Mouse (Mus musculus) midbrain, embryonic 15.5 days (tissue): ENCODE data around the gene Tmem40. TPM values are rescaled to one million over a fixed set of nuclear protein-coding genes. Genes with fewer than 3 reads are reported as not detected.

Source experiments
- ATAC-seq: fragments of 200-750 bp; cut with Nextera tagmentation; replicated peaks from 2 replicates; pipeline ENCODE4 v1.8.0; 2017; ENCODE audit warnings: moderate TSS enrichment
- H3K27ac ChIP-seq: fragments of 300-500 bp; sonication (generic); 2 replicates; pipeline ENCODE4 v1.5.1; 2015; ENCODE audit warnings: mild to moderate bottlenecking, inconsistent platforms
- H3K27me3 ChIP-seq: fragments of 300-500 bp; sonication (generic); replicated peaks from 2 replicates; pipeline ENCODE4 v1.6.1; 2015; ENCODE audit warnings: inconsistent platforms
- H3K36me3 ChIP-seq: fragments of 300-500 bp; sonication (generic); replicated peaks from 2 replicates; pipeline ENCODE4 v1.6.1; 2015; ENCODE audit warnings: inconsistent platforms
- H3K4me1 ChIP-seq: fragments of 300-500 bp; sonication (generic); 2 replicates; pipeline ENCODE4 v1.6.1; 2015; ENCODE audit warnings: inconsistent platforms
- H3K4me2 ChIP-seq: fragments of 300-500 bp; sonication (generic); 2 replicates; pipeline ENCODE4 v1.6.1; 2015; ENCODE audit warnings: inconsistent platforms, mild to moderate bottlenecking, moderate library complexity
- H3K4me3 ChIP-seq: fragments of 300-500 bp; sonication (generic); 2 replicates; pipeline ENCODE4 v1.5.1; 2015; ENCODE audit warnings: mild to moderate bottlenecking, inconsistent platforms
- H3K9ac ChIP-seq: fragments of 300-500 bp; sonication (generic); 2 replicates; pipeline ENCODE4 v1.6.1; 2015; ENCODE audit warnings: mild to moderate bottlenecking, inconsistent platforms
- H3K9me3 ChIP-seq: fragments of 300-500 bp; sonication (generic); 2 replicates; pipeline ENCODE4 v1.6.1; 2016; ENCODE audit warnings: inconsistent platforms
- WGBS: fragments of 180-500 bp; shearing (Covaris S2); methylation state at CpG from one replicate; pipeline ENCODE4 v1.1.7; 2015; ENCODE audit warnings: mixed read lengths; 5-methylcytosine and 5-hydroxymethylcytosine counted together
- polyA plus RNA-seq: library from polyadenylated mRNA; unstranded; fragments of >200 nt; fragmentation: Nextera tagmentation; extraction: Ambion mirVana; gene quantifications from 2 replicates; pipeline ENCODE4 v1.2.1, GENCODE M21; 2015

Tmem40 gene
- polyA plus RNA-seq, 1 experiment from 2014 or later: 1.2 TPM

GRCm38 (mm10) chr6:115760982-115761381, 1.2 kb downstream of the Tmem40 start:
- WGBS: 61% methylated on average over 4 of the region's 4 CpGs
- no peaks in the 10 kb centered on the region for H3K27me3 ChIP-seq
- H3K9ac ChIP-seq: no peak overlapping the region
- no peak overlapping the region for H3K4me3 ChIP-seq
- ATAC-seq: no peak
- H3K4me2 ChIP-seq: no peak overlapping the region
- no peak overlapping the region for H3K27ac ChIP-seq
- no peaks in the 10 kb centered on the region for H3K36me3 ChIP-seq
- H3K9me3 ChIP-seq: no peaks in the 10 kb centered on the region
- peaks cover 6% of the 10 kb centered on the region; the same call in 1 of the 2 replicates for H3K4me1 ChIP-seq

- no peak overlapping the region for H3K4me3 ChIP-seq
- no peak overlapping the region for H3K27ac ChIP-seq
- 93% methylated on average over 4 of the region's 4 CpGs for WGBS
- H3K27me3 ChIP-seq: no peaks in the 10 kb centered on the region
- H3K4me2 ChIP-seq: no peak overlapping the region
- H3K9ac ChIP-seq: no peak overlapping the region
- H3K36me3 ChIP-seq: no peaks in the 10 kb centered on the region
- ATAC-seq: no peak
- H3K4me1 ChIP-seq: peaks cover 6% of the 10 kb centered on the region; the same call in 1 of the 2 replicates
- no peaks in the 10 kb centered on the region for H3K9me3 ChIP-seq
These were observed 2.1 kb downstream of the Tmem40 start for GRCm38 (mm10) chr6:115760137-115760536.

- H3K27me3 ChIP-seq: no peaks in the 10 kb centered on the region
- 60% methylated on average over 5 of the region's 5 CpGs for WGBS
- ATAC-seq: no peak
- peaks cover 5% of the 10 kb centered on the region; the same call in 1 of the 2 replicates for H3K4me1 ChIP-seq
- H3K9me3 ChIP-seq: no peaks in the 10 kb centered on the region
- H3K36me3 ChIP-seq: no peaks in the 10 kb centered on the region
- H3K4me3 ChIP-seq: no peak overlapping the region
- H3K27ac ChIP-seq: no peak overlapping the region
- H3K4me2 ChIP-seq: no peak overlapping the region
- H3K9ac ChIP-seq: no peak overlapping the region
These were observed 2.7 kb downstream of the Tmem40 start for GRCm38 (mm10) chr6:115759461-115759860.

- Histone ChIP-seq H3K4me2 (no peak overlapping the region), H3K27me3 (no peaks in the 10 kb centered on the region), H3K9me3 (no peaks in the 10 kb centered on the region), H3K36me3 (no peaks in the 10 kb centered on the region), H3K4me3 (no peak overlapping the region), H3K4me1 (peaks cover under 1% of the 10 kb centered on the region; the same call in 1 of the 2 replicates), H3K27ac (no peak overlapping the region), H3K9ac (no peak overlapping the region)
- ATAC-seq: no peak
- 74% methylated on average over 9 of the region's 9 CpGs for WGBS
These were observed 3.2 kb downstream of the Tmem40 start for GRCm38 (mm10) chr6:115758981-115759435.

- no peaks in the 10 kb centered on the region for H3K4me1 ChIP-seq
- no peaks in the 10 kb centered on the region for H3K27me3 ChIP-seq
- H3K27ac ChIP-seq: no peak overlapping the region
- no peak overlapping the region for H3K4me2 ChIP-seq
- no peak for ATAC-seq
- H3K9ac ChIP-seq: no peak overlapping the region
- H3K4me3 ChIP-seq: no peak overlapping the region
- 74% methylated on average over 7 of the region's 7 CpGs for WGBS
- H3K36me3 ChIP-seq: no peaks in the 10 kb centered on the region
- no peaks in the 10 kb centered on the region for H3K9me3 ChIP-seq
These were observed 6.7 kb downstream of the Tmem40 start for GRCm38 (mm10) chr6:115755536-115755935.

GRCm38 (mm10) chr6:115746326-115746725, 15.9 kb downstream of the Tmem40 start:
- no peak overlapping the region for H3K27ac ChIP-seq
- no peaks in the 10 kb centered on the region for H3K27me3 ChIP-seq
- H3K4me2 ChIP-seq: no peak overlapping the region
- H3K4me1 ChIP-seq: no peaks in the 10 kb centered on the region
- H3K9me3 ChIP-seq: no peaks in the 10 kb centered on the region
- WGBS: 11% methylated on average over 1 of the region's 1 CpGs
- no peak for ATAC-seq
- H3K4me3 ChIP-seq: no peak overlapping the region
- no peaks in the 10 kb centered on the region for H3K36me3 ChIP-seq
- H3K9ac ChIP-seq: no peak overlapping the region

- Histone ChIP-seq H3K4me3 (no peak overlapping the region), H3K4me2 (no peak overlapping the region), H3K9me3 (no peaks in the 10 kb centered on the region), H3K27ac (no peak overlapping the region), H3K9ac (no peak overlapping the region), H3K36me3 (no peaks in the 10 kb centered on the region), H3K27me3 (no peaks in the 10 kb centered on the region), H3K4me1 (no peaks in the 10 kb centered on the region)
- 0% methylated on average over 1 of the region's 1 CpGs for WGBS
- no peak for ATAC-seq
These were observed 18.6 kb downstream of the Tmem40 start for GRCm38 (mm10) chr6:115743569-115743968.

GRCm38 (mm10) chr6:115739056-115739455, 23.2 kb downstream of the Tmem40 start:
- Histone ChIP-seq H3K36me3 (no peaks in the 10 kb centered on the region), H3K27ac (no peak overlapping the region), H3K9ac (no peak overlapping the region), H3K9me3 (no peaks in the 10 kb centered on the region), H3K4me3 (no peak overlapping the region), H3K27me3 (no peaks in the 10 kb centered on the region), H3K4me2 (no peak overlapping the region), H3K4me1 (no peaks in the 10 kb centered on the region)
- WGBS: 91% methylated on average over 5 of the region's 5 CpGs
- no peak for ATAC-seq

- no peak for ATAC-seq
- Histone ChIP-seq H3K27ac (no peak overlapping the region), H3K4me3 (no peak overlapping the region), H3K9me3 (no peaks in the 10 kb centered on the region), H3K9ac (no peak overlapping the region), H3K4me2 (no peak overlapping the region), H3K4me1 (no peaks in the 10 kb centered on the region), H3K27me3 (no peaks in the 10 kb centered on the region), H3K36me3 (no peaks in the 10 kb centered on the region)
- WGBS: 66% methylated on average over 4 of the region's 4 CpGs
These were observed 27.3 kb downstream of the Tmem40 start for GRCm38 (mm10) chr6:115734909-115735308.

- H3K36me3 ChIP-seq: no peaks in the 10 kb centered on the region
- no peak overlapping the region for H3K27ac ChIP-seq
- no peaks in the 10 kb centered on the region for H3K9me3 ChIP-seq
- H3K4me3 ChIP-seq: no peak overlapping the region
- H3K27me3 ChIP-seq: no peaks in the 10 kb centered on the region
- ATAC-seq: no peak
- no peaks in the 10 kb centered on the region for H3K4me1 ChIP-seq
- H3K9ac ChIP-seq: no peak overlapping the region
- WGBS: 76% methylated on average over 22 of the region's 22 CpGs
- no peak overlapping the region for H3K4me2 ChIP-seq
These were observed 29.8 kb downstream of the Tmem40 start for GRCm38 (mm10) chr6:115732341-115732928.

GRCm38 (mm10) chr6:115730560-115731342, 31.5 kb downstream of the Tmem40 start:
- ATAC-seq: no peak
- Histone ChIP-seq H3K4me2 (no peak overlapping the region), H3K27ac (no peak overlapping the region), H3K9me3 (no peaks in the 10 kb centered on the region), H3K4me3 (no peak overlapping the region), H3K36me3 (no peaks in the 10 kb centered on the region), H3K9ac (no peak overlapping the region), H3K27me3 (no peaks in the 10 kb centered on the region), H3K4me1 (no peaks in the 10 kb centered on the region)
- 81% methylated on average over 20 of the region's 20 CpGs for WGBS

- H3K9ac ChIP-seq: no peak overlapping the region
- H3K4me2 ChIP-seq: no peak overlapping the region
- ATAC-seq: no peak
- H3K36me3 ChIP-seq: no peaks in the 10 kb centered on the region
- no peaks in the 10 kb centered on the region for H3K4me1 ChIP-seq
- no peak overlapping the region for H3K27ac ChIP-seq
- H3K4me3 ChIP-seq: no peak overlapping the region
- H3K9me3 ChIP-seq: no peaks in the 10 kb centered on the region
- WGBS: 51% methylated on average over 2 of the region's 2 CpGs
- H3K27me3 ChIP-seq: no peaks in the 10 kb centered on the region
These were observed 34.6 kb downstream of the Tmem40 start for GRCm38 (mm10) chr6:115727570-115727969.

GRCm38 (mm10) chr6:115727108-115727507, 35.1 kb downstream of the Tmem40 start:
- Histone ChIP-seq H3K4me3 (no peak overlapping the region), H3K4me1 (no peaks in the 10 kb centered on the region), H3K36me3 (no peaks in the 10 kb centered on the region), H3K4me2 (no peak overlapping the region), H3K9me3 (no peaks in the 10 kb centered on the region), H3K27me3 (no peaks in the 10 kb centered on the region), H3K27ac (no peak overlapping the region), H3K9ac (no peak overlapping the region)
- 86% methylated on average over 1 of the region's 1 CpGs for WGBS
- ATAC-seq: no peak
